11 mouse cellular contexts compared by ENCODE assay signal in the genomic region with DNA sequence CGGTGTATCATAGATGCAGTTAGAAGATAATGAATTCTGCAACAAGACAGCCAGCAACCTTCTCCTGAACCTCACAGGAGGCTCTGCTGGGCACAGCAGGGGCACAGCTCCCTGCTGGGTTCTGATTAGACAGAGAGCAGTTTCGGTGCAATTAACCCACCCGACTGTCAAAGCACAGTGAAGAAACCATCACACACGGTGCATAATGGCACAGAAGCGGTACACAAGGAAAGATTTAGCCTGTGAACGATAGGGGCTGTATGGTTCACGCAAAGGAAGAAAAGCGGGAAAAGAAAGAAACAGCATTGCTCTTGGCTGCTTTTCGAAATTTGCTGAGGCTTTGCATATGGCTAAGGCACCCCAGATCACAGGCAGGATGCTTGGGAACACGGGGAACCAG. TPM values are rescaled to one million over a fixed set of nuclear protein-coding genes. Genes with fewer than 3 reads are reported as not detected.
DNase-seq lines count a peak whose midpoint lies in the region; ATAC-seq lines count a peak whose summit lies in the region.
"Had no signal": no experiment of that assay in that cellular context is flagged by ENCODE, and none has a peak within 500 bp of the region (broad histone marks: within the 10 kb centered on the region; RNA-seq: fewer than 3 reads in every experiment).

No protein-coding gene starts in this region.

- no peaks in the 10 kb centered on the region for H3K9me3 ChIP-seq in kidney, embryonic 15.5 days (replicated peaks)
- no peaks in the 10 kb centered on the region for H3K9me3 ChIP-seq in embryonic facial prominence, embryonic 10.5 days
- no peaks in the 10 kb centered on the region for H3K9me3 ChIP-seq in hindbrain, embryonic 10.5 days
- no peaks in the 10 kb centered on the region for H3K9me3 ChIP-seq in neural tube, embryonic 13.5 days
- H3K9me3 ChIP-seq: embryonic facial prominence, embryonic 12.5 days had no signal

- H3K36me3 ChIP-seq in kidney, embryonic 15.5 days: no peaks in the 10 kb centered on the region
- no peaks in the 10 kb centered on the region for H3K36me3 ChIP-seq in embryonic facial prominence, embryonic 10.5 days (replicated peaks)
- no peaks in the 10 kb centered on the region for H3K36me3 ChIP-seq in hindbrain, embryonic 10.5 days
- H3K36me3 ChIP-seq in neural tube, embryonic 13.5 days: no peaks in the 10 kb centered on the region
- H3K36me3 ChIP-seq: embryonic facial prominence, embryonic 12.5 days had no signal

- no peaks in the 10 kb centered on the region for H3K27me3 ChIP-seq in kidney, embryonic 15.5 days
- no peaks in the 10 kb centered on the region for H3K27me3 ChIP-seq in embryonic facial prominence, embryonic 10.5 days (replicated peaks; ENCODE audit: low read depth, poor library complexity, severe bottlenecking)
- H3K27me3 ChIP-seq in hindbrain, embryonic 10.5 days (ENCODE audit: insufficient read depth, poor library complexity, severe bottlenecking): no peaks in the 10 kb centered on the region
- H3K27me3 ChIP-seq in neural tube, embryonic 13.5 days: no peaks in the 10 kb centered on the region
- H3K27me3 ChIP-seq: embryonic facial prominence, embryonic 12.5 days had no signal

- no peak overlapping the region for H3K9ac ChIP-seq in kidney, embryonic 15.5 days
- peak overlapping the region; percentile 41; the same call in 1 of the 2 replicates for H3K9ac ChIP-seq in neural tube, embryonic 13.5 days
- H3K9ac ChIP-seq: embryonic facial prominence, embryonic 12.5 days had no signal

- ATAC-seq in kidney, embryonic 15.5 days (replicated peaks; ENCODE audit: low FRiP score): no peak
- peak; percentile 89 for ATAC-seq in neural tube, embryonic 13.5 days (ENCODE audit: low read depth)

- DNase-seq in kidney, adult 18-20 months: no peak
- DNase-seq in embryonic facial prominence, embryonic 10.5 days (ENCODE audit: low spot score): no peak
- DNase-seq in hindbrain, embryonic 10.5 days (ENCODE audit: low spot score): peak; percentile 20
- no peak for DNase-seq in right cerebral cortex, postnatal 10 days (ENCODE audit: low spot score in 2 of 2)
- DNase-seq in adrenal gland, adult 18-20 months (ENCODE audit: low spot score in 2 of 2): no peak
- DNase-seq: heart, postnatal 10 days; layer of hippocampus, postnatal 36 days; lung, postnatal 10 days had no signal

- H3K4me1 ChIP-seq in kidney, embryonic 15.5 days: peaks cover 21% of the 10 kb centered on the region
- peaks cover 20% of the 10 kb centered on the region for H3K4me1 ChIP-seq in embryonic facial prominence, embryonic 10.5 days
- peaks cover 17% of the 10 kb centered on the region for H3K4me1 ChIP-seq in hindbrain, embryonic 10.5 days (replicated peaks)
- H3K4me1 ChIP-seq in neural tube, embryonic 13.5 days (replicated peaks): peaks cover 47% of the 10 kb centered on the region

- H3K27ac ChIP-seq in kidney, embryonic 15.5 days: peak overlapping the region; percentile 77
- peak overlapping the region; percentile 44; the same call in 1 of the 2 replicates for H3K27ac ChIP-seq in embryonic facial prominence, embryonic 10.5 days (replicated peaks)
- peak overlapping the region; percentile 66 for H3K27ac ChIP-seq in hindbrain, embryonic 10.5 days
- H3K27ac ChIP-seq in neural tube, embryonic 13.5 days (replicated peaks): peak overlapping the region; percentile 80
- H3K27ac ChIP-seq: embryonic facial prominence, embryonic 12.5 days had no signal

- H3K4me2 ChIP-seq in kidney, embryonic 15.5 days: no peak overlapping the region
- H3K4me2 ChIP-seq in neural tube, embryonic 13.5 days: peak overlapping the region; percentile 25
- H3K4me2 ChIP-seq: embryonic facial prominence, embryonic 12.5 days had no signal

- 31% methylated on average over 10 of the region's 10 CpGs for WGBS in kidney, embryonic 15.5 days
- 46% methylated on average over 10 of the region's 10 CpGs for WGBS in embryonic facial prominence, embryonic 10.5 days
- 37% methylated on average over 10 of the region's 10 CpGs for WGBS in hindbrain, embryonic 10.5 days
- WGBS in neural tube, embryonic 13.5 days: 11% methylated on average over 10 of the region's 10 CpGs

- no peak overlapping the region for H3K4me3 ChIP-seq in kidney, embryonic 15.5 days (replicated peaks)
- no peak overlapping the region for H3K4me3 ChIP-seq in embryonic facial prominence, embryonic 10.5 days
- H3K4me3 ChIP-seq in hindbrain, embryonic 10.5 days: no peak overlapping the region
- no peak overlapping the region for H3K4me3 ChIP-seq in neural tube, embryonic 13.5 days
- H3K4me3 ChIP-seq: embryonic facial prominence, embryonic 12.5 days had no signal

RNA-seq across cellular contexts. Expression of a gene that starts 52.0 kb away (rescaled TPM):
- 1.6 and 2.0 TPM in 2 replicates for polyA plus RNA-seq in kidney, embryonic 15.5 days (2015; fragmentation: Nextera tagmentation; extraction: Ambion mirVana)
- polyA plus RNA-seq in embryonic facial prominence, embryonic 10.5 days (2016; fragmentation: Nextera tagmentation; extraction: Ambion mirVana): 0.57 and 0.76 TPM in 2 replicates
- polyA plus RNA-seq in hindbrain, embryonic 10.5 days (2016; fragmentation: Nextera tagmentation; extraction: Ambion mirVana): 0.61 and 1.3 TPM in 2 replicates
- polyA plus RNA-seq in neural tube, embryonic 13.5 days (2015; fragmentation: Nextera tagmentation; extraction: Ambion mirVana): 2.2 and 4.1 TPM in 2 replicates
- total RNA-seq in adrenal gland, adult 18-20 months (2021): 10 to 100 TPM; 12.3 to 12.9 TPM
